Mouse (Mus musculus): ENCODE data around the gene Lrrk1.

The Lrrk1 gene

DNA sequence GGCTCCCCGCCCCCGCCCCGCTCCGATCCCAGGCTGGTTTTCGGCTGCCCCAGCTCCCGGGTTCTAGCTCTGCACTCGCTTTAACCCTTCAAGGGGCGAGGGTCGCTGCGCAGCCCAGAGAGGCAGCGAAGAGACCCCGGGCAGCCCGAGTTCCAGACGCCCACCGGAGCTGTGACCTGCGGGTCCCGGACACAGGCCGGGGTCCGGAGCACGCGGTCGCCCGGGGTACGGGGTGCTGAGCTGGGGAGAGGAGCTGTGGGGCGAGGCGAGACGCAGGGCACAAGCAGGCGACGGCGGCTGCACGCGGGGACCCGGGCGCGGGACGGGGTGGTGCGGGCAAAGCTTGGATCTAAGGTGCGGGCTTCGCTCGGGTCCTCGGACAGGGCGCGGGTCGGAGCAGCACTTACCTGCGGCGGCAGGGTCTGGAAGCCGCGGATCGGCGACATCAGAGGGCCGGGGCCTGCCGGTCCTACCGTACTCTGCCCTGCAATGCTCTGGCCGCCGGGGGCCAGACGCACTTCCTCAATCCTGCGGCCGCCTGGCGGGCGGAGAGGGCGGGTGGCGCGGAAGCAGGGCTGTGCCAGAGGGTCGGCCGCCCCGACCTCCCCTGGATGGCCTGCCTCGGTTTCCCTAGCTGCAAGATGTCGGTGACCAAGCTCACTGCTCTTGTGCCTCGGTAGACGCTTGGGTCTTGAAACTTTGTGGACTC, at the start of gene Lrrk1:
Gene Lrrk1, minus strand, starts transcription at position 538 of the 709 bp plus-strand sequence.
- DNase-seq = peak; percentile 12

DNA sequence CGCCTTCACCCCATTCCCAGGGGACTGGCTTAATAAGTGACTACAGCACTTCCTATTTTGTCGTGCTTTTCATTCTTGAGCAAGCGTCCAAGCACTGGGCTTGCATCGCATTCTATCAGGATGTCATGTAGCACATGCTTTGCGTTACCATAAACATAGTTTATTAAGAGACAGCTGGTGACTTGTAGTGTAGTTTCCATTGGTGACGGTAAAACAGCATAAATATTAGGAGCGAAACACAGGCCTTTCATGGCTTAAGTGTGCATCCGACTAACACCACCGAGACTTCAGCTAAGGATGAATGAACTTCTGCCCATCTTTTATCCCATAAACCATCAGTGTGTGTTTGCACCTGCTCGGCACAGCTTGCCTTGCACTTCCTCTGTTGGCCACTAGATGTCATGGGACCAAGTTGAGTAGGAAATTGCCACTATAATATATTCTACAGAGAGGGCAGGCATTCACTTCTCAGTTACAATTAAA, 46.3 kb upstream of the Lrrk1 start:
- DNase-seq = peak; percentile 60

DNA sequence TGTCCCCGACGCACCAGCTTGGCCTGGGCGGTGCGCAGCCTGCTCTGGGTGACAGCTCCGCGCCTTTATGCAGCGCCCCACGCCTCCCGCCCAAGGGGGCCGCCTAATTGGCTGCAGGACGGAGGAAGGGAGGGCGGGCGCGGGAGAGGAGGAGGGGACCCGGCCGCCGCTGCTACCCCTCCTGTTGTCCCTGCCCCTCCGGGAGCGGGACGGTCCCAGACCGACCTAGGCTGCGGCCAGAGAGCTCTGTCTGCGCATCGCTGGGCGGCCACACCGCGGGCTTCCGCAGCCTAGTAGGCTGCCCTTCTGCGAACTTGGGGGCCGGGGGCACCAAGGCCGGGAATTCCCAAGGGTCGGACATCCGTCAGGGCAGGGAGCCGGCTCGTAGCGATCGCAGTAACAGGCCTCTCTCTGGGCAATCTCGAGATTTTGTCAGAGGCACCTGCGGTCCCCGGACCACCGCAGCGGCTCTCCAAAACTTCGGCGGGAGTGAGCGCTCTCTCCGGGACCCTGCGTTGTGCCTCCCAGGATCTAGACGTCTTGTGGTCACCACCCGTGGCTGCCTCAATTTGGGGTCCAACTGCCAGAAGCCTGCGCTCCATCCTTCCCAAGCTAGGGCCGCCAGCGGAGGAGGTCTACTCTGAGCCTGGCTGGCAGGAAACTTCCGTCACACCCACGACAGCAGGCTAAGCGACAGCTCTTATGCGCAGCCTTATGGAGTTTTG, 39.4 kb upstream of the Lrrk1 start, which contains the start of gene Aldh1a3:
Gene Aldh1a3, minus strand, starts transcription at position 81 of the 725 bp plus-strand sequence.
- DNase-seq = no peak

DNA sequence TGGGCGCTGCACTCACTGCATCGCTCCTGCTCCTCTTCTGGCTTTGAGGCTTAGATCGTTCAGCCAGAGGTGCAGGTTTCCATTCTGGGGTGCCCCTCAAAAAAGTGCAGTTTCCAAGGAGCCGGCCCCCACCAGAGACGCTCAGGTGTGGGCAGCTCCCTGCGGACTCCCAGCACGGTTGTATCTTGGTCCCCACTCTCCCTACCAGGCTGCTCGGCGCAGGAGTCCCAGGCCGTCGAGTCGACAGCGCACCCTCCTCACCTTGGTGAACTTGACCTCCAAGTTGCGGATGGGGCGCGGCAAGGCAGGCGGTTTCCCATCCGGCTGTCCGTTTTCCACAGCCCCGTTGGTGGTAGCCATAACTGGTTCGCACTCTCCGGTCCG, 38.9 kb upstream of the Lrrk1 start:
- no peak for DNase-seq

DNA sequence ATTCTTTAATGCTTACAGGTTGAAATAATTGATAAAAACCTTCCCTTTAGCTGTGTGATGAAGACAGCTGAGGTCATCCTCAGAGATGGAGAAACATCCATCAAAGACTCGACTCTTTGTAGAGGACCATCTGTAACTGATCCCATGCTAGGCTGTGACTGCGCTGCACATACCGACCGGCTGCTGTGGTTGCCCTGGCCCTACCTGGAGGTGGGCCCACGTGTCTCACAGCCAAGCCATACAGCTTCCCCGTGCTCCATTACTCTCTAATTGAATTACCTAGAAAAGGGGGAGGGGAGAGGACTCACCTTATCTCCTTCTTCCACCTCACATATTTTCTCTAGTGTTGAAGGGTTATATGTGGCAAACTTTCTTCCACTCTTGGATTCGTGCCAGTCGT, 33.8 kb upstream of the Lrrk1 start:
- no peak for DNase-seq

DNA sequence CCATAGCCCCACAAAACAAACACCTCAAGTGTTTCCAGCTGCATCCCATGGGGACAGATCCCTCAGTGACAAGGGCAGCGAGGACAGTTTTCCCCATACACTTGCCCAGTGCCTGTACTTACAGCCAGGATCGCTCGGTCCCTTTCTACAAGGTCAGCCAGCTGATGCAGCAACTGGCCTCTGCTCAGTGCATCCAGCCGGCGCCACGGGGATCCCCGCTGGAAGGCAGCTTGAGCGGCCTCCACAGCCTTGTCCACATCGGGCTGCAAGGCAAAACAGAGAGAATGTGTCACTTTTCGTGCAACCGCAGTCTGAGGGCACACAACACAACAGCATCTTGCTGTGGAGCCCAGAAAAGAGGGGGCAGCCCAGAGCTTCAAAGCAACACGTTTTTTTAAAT, 30.8 kb upstream of the Lrrk1 start:
- DNase-seq = no peak

DNA sequence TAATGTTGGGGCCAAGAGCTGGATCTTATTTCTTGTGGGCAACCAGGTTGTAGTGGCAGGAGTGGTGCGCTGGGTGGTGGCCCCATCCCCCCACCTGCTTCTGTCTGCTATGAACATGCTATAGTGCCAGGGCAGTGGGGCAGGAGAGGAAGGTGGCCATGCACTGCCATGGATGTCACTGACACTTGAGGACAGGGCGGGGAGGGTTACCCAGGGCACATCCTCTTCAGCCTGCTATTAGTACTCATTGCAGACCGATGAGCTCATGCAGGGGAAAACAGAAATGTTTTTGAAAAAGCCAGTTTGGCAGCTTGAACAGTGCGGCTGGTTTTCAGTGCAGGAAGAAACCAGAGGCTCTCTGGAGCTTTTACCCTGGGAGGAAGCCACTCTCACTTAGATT, 28.7 kb upstream of the Lrrk1 start:
- DNase-seq = peak; percentile 7

DNA sequence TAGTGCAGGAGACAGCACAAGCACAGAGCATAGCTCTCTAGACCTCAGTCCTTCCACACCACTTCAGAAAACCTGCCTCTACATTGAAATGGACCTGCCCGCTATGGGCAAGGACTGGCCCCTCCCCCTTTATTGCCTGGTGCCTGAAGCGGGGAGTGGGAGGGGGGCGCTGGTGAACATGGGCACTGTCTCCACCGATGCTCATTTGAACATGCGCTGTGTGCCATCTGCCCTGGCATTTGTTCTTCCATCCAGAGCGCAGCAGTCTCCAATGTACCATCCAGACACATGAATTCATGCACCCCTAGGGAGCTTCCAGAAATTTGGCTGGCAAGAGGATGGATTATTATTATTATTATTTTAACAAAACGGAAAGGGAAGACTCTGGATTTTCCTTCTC, 24.9 kb upstream of the Lrrk1 start:
- DNase-seq = no peak

DNA sequence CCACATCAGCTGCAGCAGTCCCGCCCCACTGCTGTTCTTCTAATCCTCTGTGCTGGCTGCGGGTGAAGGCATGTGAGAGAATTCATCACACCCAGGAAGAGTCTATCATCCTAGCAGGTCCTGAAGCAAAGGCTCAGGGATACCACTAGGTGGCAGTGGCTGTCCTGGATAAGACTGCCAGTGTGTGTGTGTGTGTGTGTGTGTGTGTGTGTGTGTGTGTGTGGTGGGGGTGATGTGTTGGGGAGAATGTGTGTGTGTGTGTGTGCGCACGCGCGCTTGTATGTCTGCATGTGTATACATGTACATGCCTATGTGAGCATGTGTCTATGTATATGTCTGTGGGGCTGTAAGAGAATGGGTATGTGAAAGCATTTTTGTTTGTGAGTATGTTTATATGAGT, 21.3 kb upstream of the Lrrk1 start:
- no peak for DNase-seq

DNA sequence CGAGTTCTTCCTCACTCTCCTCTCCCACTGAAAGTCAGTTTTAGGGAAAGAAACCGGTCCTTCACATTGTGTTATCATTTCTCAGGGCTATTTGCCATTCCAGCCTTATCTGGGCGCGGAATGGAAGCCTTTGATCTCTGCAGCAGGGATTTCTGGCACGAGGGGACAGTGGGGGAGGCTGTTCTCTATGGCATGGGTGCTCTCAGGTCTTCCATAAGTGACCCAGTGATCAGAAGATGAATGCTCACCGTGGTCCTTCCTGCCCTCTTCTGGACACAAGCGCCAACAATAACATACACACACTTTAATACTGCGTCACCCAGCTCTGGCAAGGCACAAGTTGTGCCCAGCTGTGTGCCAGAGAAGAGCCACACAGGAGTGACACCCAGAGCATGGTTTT, 18.8 kb upstream of the Lrrk1 start:
- DNase-seq = no peak

DNA sequence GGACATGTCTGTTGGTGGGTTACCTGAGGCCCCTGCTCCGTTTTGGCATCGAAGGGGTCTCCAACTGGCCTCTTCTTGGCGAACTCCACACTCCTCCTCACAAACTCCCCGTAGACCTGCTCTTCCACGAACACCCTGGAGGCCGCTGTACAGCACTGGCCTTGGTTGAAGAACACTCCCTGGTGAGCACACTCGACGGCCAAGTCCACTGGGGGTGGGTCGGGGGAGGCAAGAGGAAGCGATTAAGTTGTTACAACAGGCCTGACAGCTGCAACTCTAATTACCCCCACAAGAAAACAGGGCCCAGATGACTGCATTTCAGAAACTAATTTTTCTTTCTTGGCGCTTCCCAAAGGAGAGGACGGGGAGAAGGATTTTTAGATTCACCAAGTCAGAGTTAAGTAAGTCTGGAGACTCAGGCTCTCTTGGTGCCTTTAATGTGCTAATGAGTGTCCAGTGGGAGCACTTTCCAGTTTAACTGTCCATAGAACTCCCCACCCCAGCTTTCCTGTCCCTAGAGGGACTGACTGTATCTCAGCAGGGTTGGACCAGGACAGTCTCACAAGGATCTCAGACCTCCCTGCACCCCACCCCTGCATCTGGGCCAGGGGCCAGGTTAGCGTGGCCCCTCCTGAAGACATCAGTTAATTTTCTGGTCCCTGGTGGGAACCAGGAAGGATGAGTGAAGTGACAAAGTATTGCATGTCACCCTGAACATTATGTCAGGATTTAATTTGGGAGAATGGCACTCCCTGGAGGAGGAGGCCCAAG, 18.0 kb upstream of the Lrrk1 start:
- no peak for DNase-seq

DNA sequence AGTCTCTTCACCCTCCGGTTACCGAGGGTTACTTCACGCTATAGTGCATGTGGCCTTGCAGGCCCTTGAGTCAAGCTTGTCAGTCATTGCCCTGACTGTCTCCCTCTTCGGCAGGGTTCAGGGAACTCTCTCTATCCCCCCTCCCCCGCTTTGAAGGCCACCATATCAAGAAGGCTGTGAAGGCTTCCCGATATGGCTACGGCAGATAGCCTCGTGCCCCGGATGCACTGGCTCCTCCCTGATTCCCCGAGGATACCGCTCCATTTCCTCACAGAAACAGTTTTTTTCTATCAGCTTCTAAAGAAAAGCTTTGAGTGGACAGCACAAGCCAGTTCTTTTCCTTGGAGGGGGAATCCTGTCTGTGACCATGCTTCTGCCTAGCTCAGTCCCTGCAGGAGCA, 17.4 kb upstream of the Lrrk1 start:
- DNase-seq = no peak

DNA sequence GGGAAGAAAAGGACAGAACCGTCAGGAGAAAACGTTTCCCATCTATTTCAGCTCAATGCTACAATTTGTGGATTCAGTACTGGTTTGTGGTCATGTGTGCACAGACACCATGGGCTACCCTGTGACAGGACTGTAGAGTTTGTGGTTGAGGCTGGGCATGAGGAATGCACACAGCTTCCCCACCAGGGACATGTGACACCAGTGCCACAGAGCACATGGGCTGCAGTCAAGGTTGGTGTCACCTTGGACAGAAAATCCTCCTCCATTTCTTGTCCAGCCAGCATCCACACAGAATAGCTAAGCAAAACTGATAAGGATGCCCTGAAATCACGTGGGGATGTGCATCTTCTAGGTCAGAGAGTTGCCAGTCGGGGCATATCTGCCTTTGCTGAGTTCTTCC, 16.7 kb upstream of the Lrrk1 start:
- no peak for DNase-seq

DNA sequence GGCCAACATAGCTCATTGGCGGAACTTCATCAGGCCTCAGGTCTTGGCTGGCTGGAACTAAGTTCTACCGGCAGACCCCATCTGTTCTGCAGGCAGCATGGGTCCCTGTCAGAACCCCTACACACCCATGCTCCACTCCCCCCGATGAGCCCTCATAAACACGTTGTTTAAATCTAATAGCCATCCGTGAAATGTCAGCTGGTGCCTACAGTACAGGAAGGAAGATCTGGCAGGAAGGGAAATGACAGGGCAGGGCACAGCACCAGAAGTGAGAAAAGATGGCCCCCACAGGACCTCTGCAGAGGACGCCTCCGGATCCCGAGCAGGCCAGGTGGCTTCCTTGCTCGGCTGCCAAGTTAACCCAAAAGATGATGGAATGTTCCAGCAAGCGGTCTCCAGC, 16.0 kb upstream of the Lrrk1 start:
- DNase-seq = no peak

DNA sequence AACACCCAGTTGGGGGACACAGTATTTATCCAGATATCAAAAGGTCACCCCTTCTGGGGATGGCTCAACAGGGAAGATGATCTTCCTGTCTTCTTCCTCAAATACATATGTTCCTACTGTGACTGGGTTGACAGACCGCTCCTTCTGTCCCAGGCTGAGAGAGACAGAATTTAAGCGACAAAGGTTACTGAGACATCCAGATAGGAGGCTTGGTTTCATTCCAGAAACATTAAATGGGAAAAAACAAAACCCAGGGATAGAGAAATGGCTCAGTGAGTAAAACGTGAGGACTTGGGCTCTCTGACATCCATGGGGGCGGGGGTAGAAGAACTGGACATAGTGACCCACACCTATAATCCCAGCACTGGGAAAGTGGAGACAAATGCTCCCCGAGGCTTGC, 14.7 kb upstream of the Lrrk1 start:
- no peak for DNase-seq

DNA sequence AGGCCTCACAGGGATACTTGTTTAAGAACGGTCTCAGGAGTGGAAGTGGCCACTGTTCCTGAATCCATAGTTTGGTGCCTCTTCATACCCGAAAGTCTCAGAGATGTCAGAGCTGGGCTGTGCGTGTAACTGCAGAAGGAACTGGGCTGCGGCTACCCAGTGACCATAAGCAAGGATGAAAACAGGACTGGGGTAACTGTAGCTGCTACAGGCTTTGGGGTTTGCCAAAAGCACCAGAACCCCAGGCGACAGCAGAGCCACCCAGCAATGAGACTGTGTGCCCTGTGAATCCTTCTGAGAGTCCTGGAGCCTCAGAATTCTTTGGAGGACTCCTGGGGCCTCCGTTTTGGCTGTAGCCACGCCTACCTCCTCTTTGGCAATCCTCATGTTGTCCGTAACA, 13.5 kb upstream of the Lrrk1 start:
- no peak for DNase-seq

DNA sequence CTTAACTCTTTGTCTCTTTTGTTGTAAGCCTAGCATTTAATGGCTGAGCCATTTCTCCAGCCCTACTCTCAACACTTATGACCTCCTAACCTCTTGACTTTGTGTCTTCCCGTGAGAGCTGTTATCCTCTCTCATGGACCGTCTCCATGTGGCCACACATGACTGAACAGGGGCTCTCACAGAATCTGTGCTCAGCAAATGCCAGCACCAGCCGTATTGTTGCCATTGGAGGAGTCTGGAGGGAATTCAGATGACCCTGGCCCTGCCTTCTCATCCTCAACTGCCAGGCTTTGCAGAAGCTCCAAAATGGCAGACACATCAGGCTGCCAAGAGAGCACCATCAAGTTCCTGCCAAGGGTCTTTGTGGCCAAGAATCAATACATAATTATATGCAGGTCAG, 9.1 kb upstream of the Lrrk1 start:
- DNase-seq = no peak

DNA sequence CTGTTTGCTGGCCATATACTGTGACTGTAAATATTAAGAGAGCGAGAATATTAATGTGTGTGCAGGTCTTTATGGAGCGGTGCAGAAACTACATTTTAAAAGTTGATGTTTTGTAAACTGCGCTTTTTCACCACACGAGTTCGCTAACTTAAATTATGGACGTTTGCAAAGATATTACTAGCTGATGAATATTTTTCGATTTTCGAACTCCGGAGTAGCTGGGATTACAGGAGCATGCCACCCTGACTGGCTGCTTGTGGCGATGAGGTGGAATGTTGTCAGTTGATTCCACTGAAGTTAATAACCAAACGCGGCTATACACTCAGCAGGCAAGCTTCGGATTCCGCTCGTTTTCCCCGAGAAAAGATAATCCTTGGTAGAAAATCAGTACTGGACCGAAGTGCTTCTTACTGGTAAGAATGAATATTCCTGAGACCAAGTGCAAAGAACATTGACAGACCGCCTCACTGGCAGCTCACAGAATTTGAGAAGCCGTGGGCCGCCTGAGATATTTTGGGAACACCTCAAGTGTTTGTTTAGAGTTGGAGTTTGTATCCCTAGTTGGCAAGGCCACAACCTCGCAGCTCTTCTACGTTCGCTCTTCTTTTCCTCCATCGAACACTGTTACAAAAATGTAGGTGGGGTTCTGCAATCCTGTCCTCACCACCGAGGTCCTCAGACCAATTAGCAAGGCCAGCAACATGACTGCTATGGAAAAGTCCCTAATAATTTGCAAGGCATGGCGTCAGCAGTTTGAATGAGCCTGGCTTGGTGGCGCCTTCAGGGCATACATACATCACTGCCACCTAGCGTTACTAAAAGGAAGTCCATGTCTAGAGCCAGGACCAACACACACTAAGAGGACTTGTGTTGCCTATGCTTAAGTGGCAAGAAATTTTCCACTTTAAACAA, 727 bp upstream of the Lrrk1 start:
- DNase-seq = peak; percentile 25

DNA sequence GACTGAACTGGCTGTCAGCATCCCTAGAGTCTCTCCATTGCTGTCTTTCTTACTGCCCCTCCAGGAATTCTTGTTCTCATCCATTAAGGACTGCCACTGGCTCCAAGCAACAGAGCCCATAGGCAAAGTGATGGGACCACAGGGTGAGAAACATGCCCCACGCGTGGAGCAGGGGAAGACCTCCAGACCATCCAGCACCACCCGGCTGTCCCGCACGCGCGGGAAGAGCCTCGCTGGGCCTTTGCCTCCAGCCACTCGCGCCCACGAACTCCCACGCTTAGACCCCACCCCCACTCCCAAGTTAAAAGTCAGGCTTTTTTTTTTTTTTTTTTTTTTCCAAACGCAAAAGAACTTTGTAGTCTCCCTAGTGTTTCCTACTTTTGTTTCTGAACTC, 734 bp downstream of the Lrrk1 start:
- DNase-seq = no peak

DNA sequence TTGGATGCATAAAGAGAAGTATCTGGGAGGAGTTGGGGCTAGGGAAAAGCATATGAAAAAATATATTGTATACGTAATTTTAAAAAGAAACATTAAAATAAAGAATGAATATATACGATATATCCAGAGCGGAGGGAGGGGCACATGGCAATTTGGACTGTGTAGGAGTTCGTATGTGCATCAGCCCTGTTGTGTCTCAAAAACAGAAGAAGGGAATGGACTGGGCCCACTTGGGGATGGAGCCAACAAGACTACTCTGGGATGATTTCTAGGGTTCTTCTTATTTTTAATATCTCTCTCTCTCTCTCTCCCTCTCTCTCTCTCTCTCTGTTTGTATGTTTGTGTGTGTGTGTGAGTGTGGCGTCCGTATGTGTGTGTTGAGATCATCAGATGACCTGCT, 1.7 kb downstream of the Lrrk1 start:
- no peak for DNase-seq

DNA sequence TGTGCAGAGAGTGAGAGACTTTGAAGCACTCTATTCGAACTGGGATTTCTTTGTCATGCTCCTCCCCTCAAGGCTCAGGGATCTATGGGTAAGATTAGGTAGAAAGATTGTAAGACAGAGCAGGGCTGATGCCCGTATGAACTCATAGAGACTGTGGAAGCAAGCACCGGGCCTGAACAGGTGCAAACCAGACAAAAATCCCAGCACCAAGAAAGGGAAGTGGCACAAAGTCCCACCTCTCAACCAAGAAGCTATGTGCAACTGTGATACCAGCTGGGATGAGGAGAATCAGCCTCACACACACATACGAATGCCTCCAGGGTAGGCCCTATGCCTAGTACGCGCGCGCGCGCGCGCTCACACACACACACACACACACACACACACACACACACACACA, 2.3 kb downstream of the Lrrk1 start:
- DNase-seq = no peak

DNA sequence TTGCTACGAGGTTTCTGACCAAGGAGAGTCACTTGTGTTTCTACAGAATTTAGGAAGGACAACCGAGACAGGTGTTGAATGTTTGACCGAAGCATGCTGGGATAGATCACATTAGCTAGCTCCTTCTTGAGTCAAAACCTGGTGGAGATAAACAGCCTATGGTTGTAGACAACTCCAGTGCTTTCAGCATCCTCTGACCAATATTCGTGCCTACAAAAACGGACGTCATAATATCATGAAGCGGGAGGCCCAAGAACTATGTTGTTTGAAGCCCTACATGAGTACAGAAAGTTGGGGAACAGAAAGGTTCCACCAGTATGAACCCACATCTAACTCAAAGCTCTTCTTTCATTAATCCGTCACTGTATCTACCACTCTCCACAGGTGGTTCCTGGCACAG, 3.3 kb downstream of the Lrrk1 start:
- no peak for DNase-seq

DNA sequence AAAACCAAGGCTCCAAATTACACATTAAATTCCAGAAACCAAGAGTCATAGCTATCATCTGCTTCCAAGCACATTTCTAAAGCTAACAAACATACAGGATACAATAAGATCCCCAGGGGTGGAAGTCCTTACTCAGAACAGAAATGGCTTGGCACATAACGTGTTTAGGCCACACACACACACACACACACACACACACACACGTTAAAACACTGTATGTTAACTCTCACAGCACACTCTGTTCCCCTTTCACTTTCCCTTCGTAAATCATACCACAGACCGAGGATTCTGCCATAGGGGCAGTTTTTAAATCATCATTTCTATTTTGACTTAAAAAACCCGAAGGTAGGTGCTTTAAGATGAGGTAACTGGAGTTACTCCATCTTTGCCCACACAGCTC, 3.9 kb downstream of the Lrrk1 start:
- DNase-seq = no peak

Measured in thymus, postnatal 14 days (tissue).